Mouse (Mus musculus): ENCODE results near the gene Gm10563. TPM values are rescaled to one million over a fixed set of nuclear protein-coding genes. Genes with fewer than 3 reads are reported as not detected.
A peak's percentile ranks its signal among the peaks of the same experiment; 100 is the strongest.
"Not testable (repeated sequence)": the region's sequence is repeated elsewhere in the genome, so short reads cannot be mapped to it uniquely, and the experiment has no call there.

Gene Gm10563
- total RNA-seq (2021) (not detected), polyA plus RNA-seq (2012; rRNA removed) (not detected in 2 replicates)
- long read RNA-seq = 0 reads

- DNase-seq; H3K79me2 ChIP-seq (replicated peaks; ENCODE audit: control insufficient read depth, insufficient read depth, low read length); H3K4me1 ChIP-seq (ENCODE audit: control insufficient read depth, insufficient read depth, low read length); H3K27ac ChIP-seq; H3K36me3 ChIP-seq (ENCODE audit: control insufficient read depth, insufficient read depth, low read length); H3K4me3 ChIP-seq; intact Hi-C loops (cut with DNase I); H3K9ac ChIP-seq (ENCODE audit: low read depth, low read length); H3K27me3 ChIP-seq (ENCODE audit: control insufficient read depth, insufficient read depth, low read length): not testable (repeated sequence)
- WGBS = 99% methylated on average over 2 of the region's 2 CpGs
These were observed at the start of gene Gm10563 for GRCm38 (mm10) chr4:155645308-155645707. Gene Gm10563 (minus strand): TSS chr4:155645408.

- TF ChIP-seq CTCF (IDR thresholded peaks at IDR 0.05) (peak; percentile 68), POLR2A (IDR thresholded peaks at IDR 0.05; ENCODE audit: insufficient read depth, low read depth, low read length) (no peak), EP300 (IDR thresholded peaks at IDR 0.05; ENCODE audit: insufficient read depth, low read depth, low read length) (no peak)
- H3K79me2 ChIP-seq (replicated peaks; ENCODE audit: control insufficient read depth, insufficient read depth, low read length) = no peaks in the 10 kb centered on the region
- peak overlapping the region; percentile 74 for H3K4me3 ChIP-seq
- no peaks in the 10 kb centered on the region for H3K27me3 ChIP-seq (ENCODE audit: control insufficient read depth, insufficient read depth, low read length)
- H3K9ac ChIP-seq (ENCODE audit: low read depth, low read length) = peak overlapping the region; percentile 66
- peak; percentile 77 to 82 for DNase-seq
- H3K36me3 ChIP-seq (ENCODE audit: control insufficient read depth, insufficient read depth, low read length) = no peaks in the 10 kb centered on the region
- peak overlapping the region; percentile 66 for H3K27ac ChIP-seq
- intact Hi-C loops (cut with DNase I) = no loop called here
- 3% methylated on average over 92 of the region's 92 CpGs for WGBS
- H3K4me1 ChIP-seq (ENCODE audit: control insufficient read depth, insufficient read depth, low read length) = no peaks in the 10 kb centered on the region
These were observed 49.5 kb upstream of the Gm10563 start for GRCm38 (mm10) chr4:155694482-155695401.

GRCm38 (mm10) chr4:155694111-155694481 lies 48.9 kb upstream of the Gm10563 start, which contains the start of gene Fndc10:
Gene Fndc10 (plus strand): TSS chr4:155694342.
- Histone ChIP-seq H3K27me3 (ENCODE audit: control insufficient read depth, insufficient read depth, low read length) (no peaks in the 10 kb centered on the region), H3K9ac (ENCODE audit: low read depth, low read length) (peak within 1 kb of the TSS; percentile 66), H3K79me2 (replicated peaks; ENCODE audit: control insufficient read depth, insufficient read depth, low read length) (no peaks in the 10 kb centered on the region), H3K36me3 (ENCODE audit: control insufficient read depth, insufficient read depth, low read length) (no peaks in the 10 kb centered on the region), H3K4me1 (ENCODE audit: control insufficient read depth, insufficient read depth, low read length) (no peaks in the 10 kb centered on the region), H3K4me3 (peak within 1 kb of the TSS; percentile 74), H3K27ac (peak within 1 kb of the TSS; percentile 66)
- peak; percentile 21; the same call in 1 of the 2 replicates for TF ChIP-seq CTCF (IDR thresholded peaks at IDR 0.05)
- TF ChIP-seq EP300 (IDR thresholded peaks at IDR 0.05; ENCODE audit: insufficient read depth, low read depth, low read length) = no peak
- under 1% methylated on average over 47 of the region's 47 CpGs for WGBS
- peak in 1 of 2 experiments; percentile 80 for DNase-seq
- intact Hi-C loops (cut with DNase I) = no loop called here

- Histone ChIP-seq H3K4me3 (no peak overlapping the region), H3K27me3 (ENCODE audit: control insufficient read depth, insufficient read depth, low read length) (no peaks in the 10 kb centered on the region), H3K4me1 (ENCODE audit: control insufficient read depth, insufficient read depth, low read length) (no peaks in the 10 kb centered on the region), H3K27ac (no peak overlapping the region), H3K36me3 (ENCODE audit: control insufficient read depth, insufficient read depth, low read length) (no peaks in the 10 kb centered on the region), H3K79me2 (replicated peaks; ENCODE audit: control insufficient read depth, insufficient read depth, low read length) (no peaks in the 10 kb centered on the region), H3K9ac (ENCODE audit: low read depth, low read length) (no peak overlapping the region)
- intact Hi-C loops (cut with DNase I) = no loop called here
- TF ChIP-seq CTCF (IDR thresholded peaks at IDR 0.05) = no peak
- TF ChIP-seq EP300 (IDR thresholded peaks at IDR 0.05; ENCODE audit: insufficient read depth, low read depth, low read length) = no peak
- WGBS = 96% methylated on average over 3 of the region's 3 CpGs
- no peak for DNase-seq
These were observed 47.2 kb upstream of the Gm10563 start for GRCm38 (mm10) chr4:155692421-155692820.

- Histone ChIP-seq H3K27ac (no peak overlapping the region), H3K4me3 (no peak overlapping the region), H3K9ac (ENCODE audit: low read depth, low read length) (no peak overlapping the region), H3K79me2 (replicated peaks; ENCODE audit: control insufficient read depth, insufficient read depth, low read length) (no peaks in the 10 kb centered on the region), H3K4me1 (ENCODE audit: control insufficient read depth, insufficient read depth, low read length) (no peaks in the 10 kb centered on the region), H3K27me3 (ENCODE audit: control insufficient read depth, insufficient read depth, low read length) (no peaks in the 10 kb centered on the region), H3K36me3 (ENCODE audit: control insufficient read depth, insufficient read depth, low read length) (no peaks in the 10 kb centered on the region)
- DNase-seq = no peak
- intact Hi-C loops (cut with DNase I) = no loop called here
- TF ChIP-seq CTCF (IDR thresholded peaks at IDR 0.05) = no peak
- no peak for TF ChIP-seq EP300 (IDR thresholded peaks at IDR 0.05; ENCODE audit: insufficient read depth, low read depth, low read length)
- no peak for TF ChIP-seq POLR2A (IDR thresholded peaks at IDR 0.05; ENCODE audit: insufficient read depth, low read depth, low read length)
- 64% methylated on average over 12 of the region's 12 CpGs for WGBS
These were observed 45.6 kb upstream of the Gm10563 start for GRCm38 (mm10) chr4:155690571-155691375.

GRCm38 (mm10) chr4:155687764-155688163 lies 42.6 kb upstream of the Gm10563 start:
- H3K4me3 ChIP-seq; H3K4me1 ChIP-seq (ENCODE audit: control insufficient read depth, insufficient read depth, low read length); H3K27ac ChIP-seq; DNase-seq; H3K79me2 ChIP-seq (replicated peaks; ENCODE audit: control insufficient read depth, insufficient read depth, low read length); H3K36me3 ChIP-seq (ENCODE audit: control insufficient read depth, insufficient read depth, low read length); H3K27me3 ChIP-seq (ENCODE audit: control insufficient read depth, insufficient read depth, low read length); H3K9ac ChIP-seq (ENCODE audit: low read depth, low read length); intact Hi-C loops (cut with DNase I): not testable (repeated sequence)
- 62% methylated on average over 4 of the region's 4 CpGs for WGBS

- H3K27ac ChIP-seq; H3K79me2 ChIP-seq (replicated peaks; ENCODE audit: control insufficient read depth, insufficient read depth, low read length); intact Hi-C loops (cut with DNase I); H3K4me3 ChIP-seq; H3K4me1 ChIP-seq (ENCODE audit: control insufficient read depth, insufficient read depth, low read length); H3K27me3 ChIP-seq (ENCODE audit: control insufficient read depth, insufficient read depth, low read length); DNase-seq; H3K9ac ChIP-seq (ENCODE audit: low read depth, low read length); H3K36me3 ChIP-seq (ENCODE audit: control insufficient read depth, insufficient read depth, low read length): not testable (repeated sequence)
- 84% methylated on average over 16 of the region's 19 CpGs for WGBS
These were observed 38.6 kb upstream of the Gm10563 start for GRCm38 (mm10) chr4:155683670-155684277.
